Mouse (Mus musculus) kidney, adult 18-20 months (tissue): ENCODE results near the gene Tsnax.

Source experiments
- DNase-seq: peaks from one replicate; pipeline ENCODE4 v3.0.0; 2021

Gene Tsnax

GRCm38 (mm10) chr8:125012695-125013627 is at the start of gene Tsnax:
Gene Tsnax (plus strand): TSS chr8:125012997.
- peak; percentile 93 for DNase-seq

- DNase-seq, result no peak
These were observed 49.6 kb upstream of the Tsnax start for GRCm38 (mm10) chr8:124963246-124963645.

- peak; percentile 48 for DNase-seq
These were observed 47.8 kb upstream of the Tsnax start for GRCm38 (mm10) chr8:124964966-124965365.

- DNase-seq, result no peak
These were observed 42.4 kb upstream of the Tsnax start for GRCm38 (mm10) chr8:124970312-124970933.

- peak; percentile 25 for DNase-seq
These were observed 39.6 kb upstream of the Tsnax start for GRCm38 (mm10) chr8:124973221-124973620.

- no peak for DNase-seq
These were observed 38.5 kb upstream of the Tsnax start for GRCm38 (mm10) chr8:124974254-124974653.

- no peak for DNase-seq
These were observed 36.6 kb upstream of the Tsnax start for GRCm38 (mm10) chr8:124976211-124976610.

- no peak for DNase-seq
These were observed 34.8 kb upstream of the Tsnax start for GRCm38 (mm10) chr8:124978026-124978425.

- no peak for DNase-seq
These were observed 32.8 kb upstream of the Tsnax start for GRCm38 (mm10) chr8:124980036-124980435.

GRCm38 (mm10) chr8:124980828-124981227 is 32.0 kb upstream of the Tsnax start:
- DNase-seq, result no peak

- no peak for DNase-seq
These were observed 21.7 kb upstream of the Tsnax start for GRCm38 (mm10) chr8:124990923-124991667.

GRCm38 (mm10) chr8:124991668-124991926 is 21.2 kb upstream of the Tsnax start:
- no peak for DNase-seq

GRCm38 (mm10) chr8:124995776-124996175 is 17.0 kb upstream of the Tsnax start:
- DNase-seq, result no peak

GRCm38 (mm10) chr8:125024085-125024484 is 11.3 kb downstream of the Tsnax start:
- DNase-seq, result no peak

GRCm38 (mm10) chr8:125027211-125027610 is 14.4 kb downstream of the Tsnax start:
- no peak for DNase-seq

- no peak for DNase-seq
These were observed 16.0 kb downstream of the Tsnax start for GRCm38 (mm10) chr8:125028841-125029240.

GRCm38 (mm10) chr8:125031276-125031675 is 18.5 kb downstream of the Tsnax start:
- DNase-seq, result no peak

GRCm38 (mm10) chr8:125034669-125035068 is 21.9 kb downstream of the Tsnax start:
- peak; percentile 63 for DNase-seq

GRCm38 (mm10) chr8:125037081-125037480 is 24.3 kb downstream of the Tsnax start:
- DNase-seq, result no peak

GRCm38 (mm10) chr8:125038731-125039130 is 25.9 kb downstream of the Tsnax start:
- no peak for DNase-seq

- no peak for DNase-seq
These were observed 28.0 kb downstream of the Tsnax start for GRCm38 (mm10) chr8:125040587-125041375.

- no peak for DNase-seq
These were observed 28.7 kb downstream of the Tsnax start for GRCm38 (mm10) chr8:125041496-125041895.

GRCm38 (mm10) chr8:125043394-125043793 is 30.6 kb downstream of the Tsnax start:
- no peak for DNase-seq
